In the genomic region with DNA sequence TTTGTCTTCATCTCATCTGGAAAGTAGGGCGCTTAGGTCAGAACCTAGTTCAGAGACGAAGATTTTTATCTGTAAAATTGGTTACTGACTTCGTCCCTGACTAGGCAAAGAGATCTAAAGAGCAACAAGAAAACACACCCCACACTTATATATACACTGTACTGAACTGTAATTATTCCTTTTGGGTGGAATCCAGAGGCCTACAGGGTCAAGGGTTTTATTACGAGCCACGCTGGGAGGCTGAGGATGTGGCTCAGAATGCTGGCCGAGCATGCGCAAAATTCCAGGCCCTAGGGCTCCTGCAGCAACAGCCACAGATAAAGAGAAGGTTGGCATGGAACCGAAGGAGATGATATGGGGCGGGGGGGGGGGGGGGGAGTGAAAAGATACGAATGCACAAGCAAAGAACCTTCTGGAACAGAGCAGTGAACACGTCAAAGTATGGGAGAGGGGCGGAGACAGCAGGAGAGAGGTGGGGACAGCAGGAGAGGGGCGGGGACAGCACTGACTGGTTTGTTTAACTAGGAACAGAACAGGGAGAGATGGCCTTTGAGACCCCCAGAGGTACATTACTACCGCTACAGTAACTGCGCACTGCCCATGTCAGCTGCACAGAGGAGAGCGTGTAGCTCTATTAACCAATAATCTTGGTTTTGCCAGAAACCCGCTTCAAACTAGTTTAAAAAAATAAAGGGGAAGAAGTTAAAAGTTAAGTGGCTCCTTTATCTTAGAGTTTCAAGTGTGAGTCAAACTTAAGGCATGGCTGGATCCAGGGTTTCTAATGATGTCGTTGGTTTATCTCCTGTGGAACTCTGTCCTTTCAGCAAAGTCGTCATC, we compare ENCODE assay signal across 1 mouse cellular context.
TF ChIP-seq lines count a peak whose summit lies in the region.

No protein-coding gene starts in this region.

TF ChIP-seq in MEL, 35 proteins besides CTCF, POLR2A, EP300 and RAD21:
- TF ChIP-seq MYB (IDR thresholded peaks at IDR 0.05; ENCODE audit: low read depth, low read length) (no peak), E2F4 (IDR thresholded peaks at IDR 0.05; ENCODE audit: borderline replicate concordance, low read depth, low read length) (no peak), MAFK (IDR thresholded peaks at IDR 0.05; ENCODE audit: borderline replicate concordance, low read depth, low read length) (no peak), SIN3A (IDR thresholded peaks at IDR 0.05; ENCODE audit: low read length) (no peak), GABPA (IDR thresholded peaks at IDR 0.05; ENCODE audit: low read depth, low read length) (no peak), TCF12 (IDR thresholded peaks at IDR 0.05; ENCODE audit: low read depth, low read length) (no peak), USF2 (IDR thresholded peaks at IDR 0.05; ENCODE audit: borderline replicate concordance in 1 of 2, insufficient read depth in 1 of 2, low read depth in 1 of 2, low read length in 2 of 2) (no peak), CHD1 (IDR thresholded peaks at IDR 0.05; ENCODE audit: low read depth, low read length) (no peak), GATA1 (IDR thresholded peaks at IDR 0.05; ENCODE audit: low read depth, low read length) (peak; percentile 28; the same call in 1 of the 2 replicates), ELF1 (IDR thresholded peaks at IDR 0.05; ENCODE audit: low read depth, low read length) (no peak), UBTF (IDR thresholded peaks at IDR 0.05; ENCODE audit: borderline replicate concordance, insufficient read depth, low read depth, low read length) (no peak), POLR2AphosphoS2 (IDR thresholded peaks at IDR 0.05; ENCODE audit: low read length) (no peak), NRF1 (IDR thresholded peaks at IDR 0.05; ENCODE audit: insufficient read depth, low read depth, low read length, poor library complexity, severe bottlenecking) (peak; percentile 64), ETS1 (IDR thresholded peaks at IDR 0.05; ENCODE audit: low read depth, low read length) (0 out of 2 replicates have a peak, but pooled peaks have one; percentile 46), JUND (IDR thresholded peaks at IDR 0.05; ENCODE audit: low read depth, low read length) (no peak), CHD2 (IDR thresholded peaks at IDR 0.05; ENCODE audit: low read length) (no peak)
